Mouse (Mus musculus): ENCODE results near the gene Plekho2. TPM values are rescaled to one million over a fixed set of nuclear protein-coding genes. Genes with fewer than 3 reads are reported as not detected.
A peak's percentile ranks its signal among the peaks of the same experiment; 100 is the strongest.

Plekho2 gene
- polyA plus RNA-seq, 1 experiment from 2014 or later: 10.2 TPM

GRCm38 (mm10) chr9:65611969-65612486, 32.2 kb upstream of the Plekho2 start:
- ATAC-seq (ENCODE audit: low FRiP score) (no peak), DNase-seq (ENCODE audit: low spot score) (no peak)
- 90% methylated on average over 5 of the region's 5 CpGs for WGBS
- no peak overlapping the region for H3K4me3 ChIP-seq (ENCODE audit: low read depth, low read length)
- H3K27me3 ChIP-seq (ENCODE audit: control insufficient read depth, insufficient read depth, low read length): no peaks in the 10 kb centered on the region
- H3K9ac ChIP-seq (ENCODE audit: low read depth, low read length): no peak overlapping the region
- H3K9me3 ChIP-seq (ENCODE audit: control insufficient read depth, low read length): no peaks in the 10 kb centered on the region
- H3K27ac ChIP-seq (ENCODE audit: low read depth, low read length): no peak overlapping the region
- H3K4me2 ChIP-seq (replicated peaks; ENCODE audit: low read depth, low read length): no peak overlapping the region
- H3K4me1 ChIP-seq (replicated peaks; ENCODE audit: control insufficient read depth, insufficient read depth, low read length): no peaks in the 10 kb centered on the region
- no peaks in the 10 kb centered on the region for H3K36me3 ChIP-seq (ENCODE audit: control insufficient read depth, insufficient read depth, low read length)

- Histone ChIP-seq H3K36me3 (ENCODE audit: control insufficient read depth, insufficient read depth, low read length) (no peaks in the 10 kb centered on the region), H3K9me3 (ENCODE audit: control insufficient read depth, low read length) (no peaks in the 10 kb centered on the region), H3K27me3 (ENCODE audit: control insufficient read depth, insufficient read depth, low read length) (no peaks in the 10 kb centered on the region), H3K4me1 (replicated peaks; ENCODE audit: control insufficient read depth, insufficient read depth, low read length) (no peaks in the 10 kb centered on the region), H3K4me2 (replicated peaks; ENCODE audit: low read depth, low read length) (no peak overlapping the region), H3K27ac (ENCODE audit: low read depth, low read length) (no peak overlapping the region), H3K4me3 (ENCODE audit: low read depth, low read length) (no peak overlapping the region), H3K9ac (ENCODE audit: low read depth, low read length) (no peak overlapping the region)
- no peak for ATAC-seq (ENCODE audit: low FRiP score)
- no peak for DNase-seq (ENCODE audit: low spot score)
- WGBS: 53% methylated on average over 2 of the region's 2 CpGs
Measured at GRCm38 (mm10) chr9:65607120-65607519, 27.3 kb upstream of the Plekho2 start.

GRCm38 (mm10) chr9:65606321-65607109, 26.7 kb upstream of the Plekho2 start:
- Histone ChIP-seq H3K4me1 (replicated peaks; ENCODE audit: control insufficient read depth, insufficient read depth, low read length) (no peaks in the 10 kb centered on the region), H3K4me2 (replicated peaks; ENCODE audit: low read depth, low read length) (no peak overlapping the region), H3K27ac (ENCODE audit: low read depth, low read length) (no peak overlapping the region), H3K9ac (ENCODE audit: low read depth, low read length) (no peak overlapping the region), H3K27me3 (ENCODE audit: control insufficient read depth, insufficient read depth, low read length) (no peaks in the 10 kb centered on the region), H3K4me3 (ENCODE audit: low read depth, low read length) (no peak overlapping the region), H3K36me3 (ENCODE audit: control insufficient read depth, insufficient read depth, low read length) (no peaks in the 10 kb centered on the region), H3K9me3 (ENCODE audit: control insufficient read depth, low read length) (no peaks in the 10 kb centered on the region)
- DNase-seq (ENCODE audit: low spot score) (no peak), ATAC-seq (ENCODE audit: low FRiP score) (no peak)
- WGBS: 37% methylated on average over 9 of the region's 9 CpGs

- H3K4me2 ChIP-seq (replicated peaks; ENCODE audit: low read depth, low read length): 0 out of 2 replicates have a peak overlapping the region, but pooled peaks have one; percentile 22
- H3K27me3 ChIP-seq (ENCODE audit: control insufficient read depth, insufficient read depth, low read length): no peaks in the 10 kb centered on the region
- H3K9ac ChIP-seq (ENCODE audit: low read depth, low read length): peak overlapping the region; percentile 40; the same call in 1 of the 2 replicates
- no peak overlapping the region for H3K27ac ChIP-seq (ENCODE audit: low read depth, low read length)
- peak; percentile 97 for DNase-seq (ENCODE audit: low spot score)
- 8% methylated on average over 9 of the region's 9 CpGs for WGBS
- no peaks in the 10 kb centered on the region for H3K36me3 ChIP-seq (ENCODE audit: control insufficient read depth, insufficient read depth, low read length)
- no peaks in the 10 kb centered on the region for H3K9me3 ChIP-seq (ENCODE audit: control insufficient read depth, low read length)
- H3K4me3 ChIP-seq (ENCODE audit: low read depth, low read length): no peak overlapping the region
- ATAC-seq (ENCODE audit: low FRiP score): peak; percentile 63
- no peaks in the 10 kb centered on the region for H3K4me1 ChIP-seq (replicated peaks; ENCODE audit: control insufficient read depth, insufficient read depth, low read length)
Measured at GRCm38 (mm10) chr9:65605471-65606136, 25.8 kb upstream of the Plekho2 start.

GRCm38 (mm10) chr9:65603401-65604102, 23.7 kb upstream of the Plekho2 start:
- ATAC-seq (ENCODE audit: low FRiP score): no peak

GRCm38 (mm10) chr9:65600951-65601350, 21.1 kb upstream of the Plekho2 start:
- no peaks in the 10 kb centered on the region for H3K27me3 ChIP-seq (ENCODE audit: control insufficient read depth, insufficient read depth, low read length)
- H3K9ac ChIP-seq (ENCODE audit: low read depth, low read length): no peak overlapping the region
- 86% methylated on average over 2 of the region's 2 CpGs for WGBS
- H3K27ac ChIP-seq (ENCODE audit: low read depth, low read length): no peak overlapping the region
- no peaks in the 10 kb centered on the region for H3K9me3 ChIP-seq (ENCODE audit: control insufficient read depth, low read length)
- H3K36me3 ChIP-seq (ENCODE audit: control insufficient read depth, insufficient read depth, low read length): no peaks in the 10 kb centered on the region
- no peak overlapping the region for H3K4me2 ChIP-seq (replicated peaks; ENCODE audit: low read depth, low read length)
- no peak overlapping the region for H3K4me3 ChIP-seq (ENCODE audit: low read depth, low read length)
- DNase-seq (ENCODE audit: low spot score): no peak
- no peak for ATAC-seq (ENCODE audit: low FRiP score)
- no peaks in the 10 kb centered on the region for H3K4me1 ChIP-seq (replicated peaks; ENCODE audit: control insufficient read depth, insufficient read depth, low read length)

More at GRCm38 (mm10) chr9:65603401-65604102, 23.7 kb upstream of the Plekho2 start:
- Histone ChIP-seq H3K9ac (ENCODE audit: low read depth, low read length) (no peak overlapping the region), H3K4me2 (replicated peaks; ENCODE audit: low read depth, low read length) (no peak overlapping the region), H3K36me3 (ENCODE audit: control insufficient read depth, insufficient read depth, low read length) (no peaks in the 10 kb centered on the region), H3K4me3 (ENCODE audit: low read depth, low read length) (no peak overlapping the region), H3K27me3 (ENCODE audit: control insufficient read depth, insufficient read depth, low read length) (no peaks in the 10 kb centered on the region), H3K27ac (ENCODE audit: low read depth, low read length) (no peak overlapping the region), H3K4me1 (replicated peaks; ENCODE audit: control insufficient read depth, insufficient read depth, low read length) (no peaks in the 10 kb centered on the region), H3K9me3 (ENCODE audit: control insufficient read depth, low read length) (no peaks in the 10 kb centered on the region)
- DNase-seq (ENCODE audit: low spot score): peak; percentile 41
- 49% methylated on average over 8 of the region's 8 CpGs for WGBS

- Histone ChIP-seq H3K36me3 (ENCODE audit: control insufficient read depth, insufficient read depth, low read length) (no peaks in the 10 kb centered on the region), H3K9ac (ENCODE audit: low read depth, low read length) (no peak overlapping the region), H3K9me3 (ENCODE audit: control insufficient read depth, low read length) (no peaks in the 10 kb centered on the region), H3K4me1 (replicated peaks; ENCODE audit: control insufficient read depth, insufficient read depth, low read length) (no peaks in the 10 kb centered on the region), H3K4me2 (replicated peaks; ENCODE audit: low read depth, low read length) (no peak overlapping the region), H3K4me3 (ENCODE audit: low read depth, low read length) (no peak overlapping the region), H3K27ac (ENCODE audit: low read depth, low read length) (no peak overlapping the region), H3K27me3 (ENCODE audit: control insufficient read depth, insufficient read depth, low read length) (no peaks in the 10 kb centered on the region)
- DNase-seq (ENCODE audit: low spot score) (peak; percentile 68), ATAC-seq (ENCODE audit: low FRiP score) (no peak)
- 34% methylated on average over 9 of the region's 11 CpGs for WGBS
Measured at GRCm38 (mm10) chr9:65598765-65599249, 19.0 kb upstream of the Plekho2 start.

- Histone ChIP-seq H3K27ac (ENCODE audit: low read depth, low read length) (no peak overlapping the region), H3K36me3 (ENCODE audit: control insufficient read depth, insufficient read depth, low read length) (no peaks in the 10 kb centered on the region), H3K9ac (ENCODE audit: low read depth, low read length) (no peak overlapping the region), H3K9me3 (ENCODE audit: control insufficient read depth, low read length) (no peaks in the 10 kb centered on the region), H3K4me1 (replicated peaks; ENCODE audit: control insufficient read depth, insufficient read depth, low read length) (peaks cover 8% of the 10 kb centered on the region), H3K4me2 (replicated peaks; ENCODE audit: low read depth, low read length) (no peak overlapping the region), H3K27me3 (ENCODE audit: control insufficient read depth, insufficient read depth, low read length) (no peaks in the 10 kb centered on the region), H3K4me3 (ENCODE audit: low read depth, low read length) (no peak overlapping the region)
- ATAC-seq (ENCODE audit: low FRiP score) (no peak), DNase-seq (ENCODE audit: low spot score) (no peak)
- 87% methylated on average over 9 of the region's 9 CpGs for WGBS
Measured at GRCm38 (mm10) chr9:65593596-65593995, 13.8 kb upstream of the Plekho2 start.
